Mouse (Mus musculus) forebrain, embryonic 14.5 days (tissue): Measurements from ENCODE around the gene Akap7. TPM values are rescaled to one million over a fixed set of nuclear protein-coding genes. Genes with fewer than 3 reads are reported as not detected.

ENCODE experiments used
- ATAC-seq: fragments of 200-750 bp; cut with Nextera tagmentation; 2 replicates; pipeline ENCODE4 v1.8.0; 2017; ENCODE audit warnings: mild to moderate bottlenecking, moderate library complexity
- DNase-seq: peaks from one replicate; pipeline ENCODE4 v3.0.0-alpha.2; 2015; ENCODE audit warnings: low spot score
- H3K27ac ChIP-seq: fragments of 300-500 bp; sonication (generic); 2 replicates; pipeline ENCODE4 v1.5.1; 2014; ENCODE audit warnings: low read depth, mild to moderate bottlenecking, control low read depth, low read length, moderate library complexity
- H3K27me3 ChIP-seq: fragments of 300-500 bp; sonication (generic); replicated peaks from 2 replicates; pipeline ENCODE4 v1.6.1; 2014; ENCODE audit warnings: low read length, control low read depth, mixed read lengths; ENCODE audit not compliant: control insufficient read depth, insufficient read depth
- H3K36me3 ChIP-seq: fragments of 300-500 bp; sonication (generic); 2 replicates; pipeline ENCODE4 v1.6.1; 2014; ENCODE audit warnings: low read length, control low read depth; ENCODE audit not compliant: control insufficient read depth, insufficient read depth
- H3K4me1 ChIP-seq: fragments of 300-500 bp; sonication (generic); 2 replicates; pipeline ENCODE4 v1.6.1; 2014; ENCODE audit warnings: antibody characterized with exemption, low read length, control low read depth; ENCODE audit not compliant: control insufficient read depth, insufficient read depth
- H3K4me2 ChIP-seq: fragments of 300-500 bp; sonication (generic); 2 replicates; pipeline ENCODE4 v1.6.1; 2014; ENCODE audit warnings: mild to moderate bottlenecking, control low read depth, low read length
- H3K4me3 ChIP-seq: fragments of 300-500 bp; sonication (generic); 2 replicates; pipeline ENCODE4 v1.5.1; 2014; ENCODE audit warnings: low read depth, low read length, control low read depth
- H3K9ac ChIP-seq: fragments of 300-500 bp; sonication (generic); 2 replicates; pipeline ENCODE4 v1.6.1; 2014; ENCODE audit warnings: mild to moderate bottlenecking, low read length, control low read depth, moderate library complexity
- H3K9me3 ChIP-seq: fragments of 300-500 bp; sonication (generic); replicated peaks from 2 replicates; pipeline ENCODE4 v1.6.1; 2016; ENCODE audit warnings: low read length, control low read depth, mixed read lengths; ENCODE audit not compliant: control insufficient read depth
- WGBS: fragments of 180-500 bp; shearing (Covaris S2); extraction: QIAGEN DNeasy Blood & Tissue Kit; methylation state at CpG from one replicate; pipeline ENCODE4 v1.1.7; 2014; 5-methylcytosine and 5-hydroxymethylcytosine counted together
- polyA plus RNA-seq: library from polyadenylated mRNA; unstranded; fragments of >200 nt; fragmentation: Nextera tagmentation; extraction: Ambion mirVana; gene quantifications from 2 replicates; pipeline ENCODE4 v1.2.1, GENCODE M21; 2014

Gene Akap7
- polyA plus RNA-seq, 1 experiment from 2014 or later, result 20.3 TPM

DNA sequence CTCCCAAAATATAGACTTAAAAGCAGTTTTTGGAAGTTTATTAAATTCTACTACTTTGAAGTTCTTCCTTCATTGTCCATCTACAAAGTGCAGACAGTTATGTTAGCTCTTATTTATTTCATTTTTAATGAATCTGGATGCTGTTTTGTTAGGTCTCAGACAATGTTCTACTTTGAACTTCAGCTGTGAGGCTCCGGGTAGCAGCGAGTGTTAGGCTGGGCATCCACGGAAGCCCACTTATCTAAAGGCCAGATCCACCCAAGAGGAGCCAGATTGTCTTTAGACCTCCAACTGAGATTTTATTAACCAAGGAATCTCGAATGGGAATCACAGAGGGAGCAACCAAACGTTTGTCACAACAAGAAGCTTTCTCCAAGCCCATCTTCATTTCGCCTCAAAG lies 2.5 kb downstream of the Akap7 start:
- Histone ChIP-seq H3K27ac (no peak overlapping the region), H3K27me3 (no peaks in the 10 kb centered on the region), H3K36me3 (no peaks in the 10 kb centered on the region), H3K9ac (no peak overlapping the region), H3K4me3 (no peak overlapping the region), H3K4me2 (no peak overlapping the region), H3K9me3 (no peaks in the 10 kb centered on the region), H3K4me1 (no peaks in the 10 kb centered on the region)
- no peak for DNase-seq
- 63% methylated on average over 6 of the region's 6 CpGs for WGBS
- no peak for ATAC-seq

DNA sequence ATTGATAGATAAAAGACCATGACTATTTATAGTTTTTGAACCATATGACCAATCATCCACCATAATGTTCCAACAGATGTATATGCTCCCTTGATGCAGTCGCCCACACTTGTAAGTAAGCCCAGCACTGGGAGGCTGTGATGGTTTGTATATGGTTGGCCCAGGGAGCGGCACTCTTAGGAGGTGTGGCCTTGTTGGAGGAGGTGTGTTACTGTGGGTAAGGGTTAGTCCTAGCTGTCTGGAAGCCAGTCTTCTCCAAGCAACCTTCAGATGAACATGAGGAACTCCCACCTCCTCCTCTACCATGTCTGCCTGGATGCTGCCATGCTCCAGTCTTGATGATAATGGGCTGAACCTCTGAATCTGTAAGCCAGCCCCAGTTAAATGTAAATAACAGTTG lies 3.1 kb downstream of the Akap7 start:
- Histone ChIP-seq H3K9me3 (no peaks in the 10 kb centered on the region), H3K27ac (no peak overlapping the region), H3K4me2 (no peak overlapping the region), H3K4me1 (no peaks in the 10 kb centered on the region), H3K36me3 (no peaks in the 10 kb centered on the region), H3K4me3 (no peak overlapping the region), H3K27me3 (no peaks in the 10 kb centered on the region), H3K9ac (no peak overlapping the region)
- ATAC-seq (no peak), DNase-seq (no peak)
- WGBS, result 96% methylated on average over 2 of the region's 2 CpGs

DNA sequence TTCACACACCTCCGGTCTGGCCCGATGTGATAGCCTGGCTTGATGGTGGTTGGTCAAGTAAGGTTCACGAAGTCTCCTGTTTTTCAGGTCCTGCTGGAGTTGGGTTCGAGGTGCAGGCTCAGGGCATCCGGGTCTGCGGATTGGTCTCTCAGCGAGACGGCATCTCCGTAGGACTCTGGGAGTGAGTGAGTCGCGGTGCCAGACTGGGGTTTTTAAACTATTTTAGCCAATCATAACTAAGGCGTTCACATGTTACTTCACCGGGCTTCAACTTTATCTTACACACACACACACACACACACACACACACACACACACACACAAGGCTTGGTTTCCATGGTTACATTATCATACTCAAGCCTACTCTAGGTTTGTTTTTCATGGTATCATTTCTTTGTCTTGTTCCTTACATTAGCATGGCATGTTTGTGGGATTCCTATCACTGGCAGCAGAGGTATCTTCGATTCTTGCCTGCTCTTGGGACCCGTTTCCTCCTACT lies 8.6 kb downstream of the Akap7 start:
- no peak overlapping the region for H3K4me2 ChIP-seq
- no peak overlapping the region for H3K9ac ChIP-seq
- DNase-seq (no peak), ATAC-seq (no peak)
- no peaks in the 10 kb centered on the region for H3K9me3 ChIP-seq
- H3K27me3 ChIP-seq, result no peaks in the 10 kb centered on the region; the same call in 1 of the 2 replicates
- H3K36me3 ChIP-seq, result no peaks in the 10 kb centered on the region
- H3K27ac ChIP-seq, result no peak overlapping the region
- H3K4me1 ChIP-seq, result peaks cover 9% of the 10 kb centered on the region; the same call in 1 of the 2 replicates
- H3K4me3 ChIP-seq, result no peak overlapping the region
- 96% methylated on average over 15 of the region's 15 CpGs for WGBS

DNA sequence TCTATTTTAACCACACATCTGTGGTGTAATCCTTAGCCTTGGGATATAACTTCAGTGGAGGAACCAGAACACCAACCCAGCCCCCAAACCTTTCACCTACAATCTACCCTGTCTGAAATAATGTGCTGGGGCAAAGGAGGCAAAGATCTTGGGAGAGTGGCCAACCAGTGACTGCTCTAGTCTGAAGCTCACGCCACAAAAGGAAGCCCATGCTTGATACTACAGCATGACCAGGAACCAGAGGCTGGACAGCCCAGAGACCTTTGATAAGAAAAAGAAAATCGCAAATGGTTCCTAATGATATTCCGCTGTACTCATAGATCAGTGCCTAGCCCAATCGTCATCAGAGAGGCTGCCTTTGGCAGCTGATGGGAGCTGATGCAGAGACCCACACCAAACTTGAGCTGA lies 9.4 kb downstream of the Akap7 start:
- no peak overlapping the region for H3K4me3 ChIP-seq
- WGBS, result 91% methylated on average over 4 of the region's 4 CpGs
- H3K4me2 ChIP-seq, result no peak overlapping the region
- no peaks in the 10 kb centered on the region for H3K36me3 ChIP-seq
- DNase-seq (no peak), ATAC-seq (no peak)
- no peaks in the 10 kb centered on the region for H3K9me3 ChIP-seq
- H3K27me3 ChIP-seq, result no peaks in the 10 kb centered on the region; the same call in 1 of the 2 replicates
- no peak overlapping the region for H3K27ac ChIP-seq
- peaks cover 9% of the 10 kb centered on the region; the same call in 1 of the 2 replicates for H3K4me1 ChIP-seq
- no peak overlapping the region for H3K9ac ChIP-seq

DNA sequence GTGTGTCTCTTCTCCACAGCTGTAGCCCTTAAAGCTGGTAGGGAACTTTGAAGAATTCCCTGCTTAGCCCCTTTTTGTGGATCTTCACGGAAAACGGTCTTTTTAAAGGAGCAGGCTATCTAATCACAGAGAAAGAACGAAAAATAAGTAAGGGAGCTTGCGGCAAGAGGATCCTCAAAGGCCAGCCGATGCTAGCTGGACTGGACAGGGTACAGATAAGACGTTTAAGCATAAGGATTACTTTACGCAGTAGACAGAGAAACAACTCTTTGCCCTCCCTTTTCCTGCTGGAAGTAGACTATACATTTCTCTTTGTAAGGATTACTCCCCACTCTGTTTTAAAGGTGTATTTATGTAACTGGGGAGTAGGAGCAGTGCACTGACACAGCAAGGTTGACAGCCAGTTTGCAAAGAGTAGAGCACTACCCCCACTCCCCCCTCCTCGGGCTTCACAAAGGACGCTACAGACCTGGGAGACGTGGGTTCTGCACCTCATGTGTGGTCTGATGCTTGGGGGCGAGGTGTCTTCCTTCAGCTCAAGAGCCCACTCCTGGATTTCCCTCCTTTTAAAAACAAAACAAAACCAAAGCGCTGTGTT lies 9.9 kb downstream of the Akap7 start:
- 45% methylated on average over 12 of the region's 12 CpGs for WGBS
- no peak overlapping the region for H3K27ac ChIP-seq

DNA sequence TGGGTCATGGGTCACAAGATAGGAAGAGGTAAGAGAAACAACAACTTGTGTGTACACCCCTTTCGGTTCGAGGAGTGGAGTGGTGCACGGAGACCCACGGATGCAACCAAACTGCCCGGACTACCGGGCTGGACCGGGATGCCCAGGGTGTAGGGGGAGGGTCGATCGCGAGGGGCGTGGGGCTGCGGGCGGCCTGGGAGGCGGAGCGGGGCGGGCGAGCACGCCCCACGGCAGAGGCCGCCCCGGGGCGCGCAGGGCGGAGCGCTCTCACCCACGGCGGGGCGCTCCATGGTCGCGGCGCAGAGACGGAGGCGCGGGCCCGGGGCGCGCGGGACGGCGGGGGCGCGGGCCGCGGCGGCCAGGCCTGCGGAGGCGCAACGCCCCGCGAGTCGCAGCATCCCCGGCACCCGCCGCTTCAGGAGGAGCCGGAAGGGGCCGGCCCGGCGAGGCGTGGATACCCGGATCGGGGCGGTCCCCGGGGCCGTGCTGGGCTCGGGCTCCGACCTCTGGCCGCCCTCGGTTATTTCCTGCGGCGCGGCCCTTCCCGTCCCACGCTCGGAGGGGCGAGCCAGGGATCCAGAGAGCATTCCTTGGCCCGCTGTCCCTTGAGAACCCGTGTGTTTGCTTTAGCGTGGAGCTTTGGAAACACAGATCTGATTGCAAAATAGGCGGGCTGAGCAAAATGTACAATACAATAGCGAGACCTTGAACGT lies 10.9 kb downstream of the Akap7 start:
- DNase-seq (peak; percentile 75), ATAC-seq (peak; percentile 94)
- Histone ChIP-seq H3K9me3 (no peaks in the 10 kb centered on the region), H3K27ac (peak overlapping the region; percentile 84), H3K4me3 (peak overlapping the region; percentile 60), H3K4me1 (peaks cover 9% of the 10 kb centered on the region; the same call in 1 of the 2 replicates), H3K4me2 (peak overlapping the region; percentile 67), H3K27me3 (no peaks in the 10 kb centered on the region; the same call in 1 of the 2 replicates), H3K36me3 (no peaks in the 10 kb centered on the region), H3K9ac (peak overlapping the region; percentile 84)
- WGBS, result under 1% methylated on average over 68 of the region's 81 CpGs

More for the DNA sequence above, 9.9 kb downstream of the Akap7 start:
- Histone ChIP-seq H3K9ac (peak overlapping the region; percentile 84; the same call in 1 of the 2 replicates), H3K4me2 (peak overlapping the region; percentile 67), H3K36me3 (no peaks in the 10 kb centered on the region), H3K4me3 (peak overlapping the region; percentile 60), H3K9me3 (no peaks in the 10 kb centered on the region), H3K27me3 (no peaks in the 10 kb centered on the region; the same call in 1 of the 2 replicates), H3K4me1 (peaks cover 9% of the 10 kb centered on the region; the same call in 1 of the 2 replicates)
- ATAC-seq (no peak), DNase-seq (no peak)

DNA sequence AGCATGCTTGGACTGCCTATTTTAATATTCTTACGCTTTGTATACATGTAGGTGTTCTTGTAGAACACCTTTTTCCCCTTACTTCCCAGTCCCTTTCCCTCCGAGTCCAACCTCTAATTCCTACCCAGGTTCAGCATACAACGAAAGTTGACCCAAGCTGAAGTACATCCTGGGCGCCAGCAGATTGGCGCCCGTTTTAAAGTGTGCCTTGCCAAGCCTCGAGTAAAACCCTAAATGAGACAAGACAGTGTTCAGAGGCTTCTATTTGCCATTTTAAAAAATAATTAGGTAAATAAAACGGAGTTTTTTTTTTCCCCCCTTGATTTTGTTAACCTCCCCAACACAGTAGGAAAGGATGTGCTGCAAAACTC lies 11.4 kb downstream of the Akap7 start:
- 42% methylated on average over 8 of the region's 8 CpGs for WGBS
- DNase-seq, result peak; percentile 31
- peak overlapping the region; percentile 84 for H3K27ac ChIP-seq
- ATAC-seq, result peak; percentile 1; the same call in 1 of the 2 replicates
- peak overlapping the region; percentile 60 for H3K4me3 ChIP-seq
- no peaks in the 10 kb centered on the region; the same call in 1 of the 2 replicates for H3K27me3 ChIP-seq
- peak overlapping the region; percentile 84 for H3K9ac ChIP-seq
- H3K4me1 ChIP-seq, result peaks cover 9% of the 10 kb centered on the region; the same call in 1 of the 2 replicates
- no peaks in the 10 kb centered on the region for H3K36me3 ChIP-seq
- peak overlapping the region; percentile 67 for H3K4me2 ChIP-seq
- no peaks in the 10 kb centered on the region for H3K9me3 ChIP-seq

DNA sequence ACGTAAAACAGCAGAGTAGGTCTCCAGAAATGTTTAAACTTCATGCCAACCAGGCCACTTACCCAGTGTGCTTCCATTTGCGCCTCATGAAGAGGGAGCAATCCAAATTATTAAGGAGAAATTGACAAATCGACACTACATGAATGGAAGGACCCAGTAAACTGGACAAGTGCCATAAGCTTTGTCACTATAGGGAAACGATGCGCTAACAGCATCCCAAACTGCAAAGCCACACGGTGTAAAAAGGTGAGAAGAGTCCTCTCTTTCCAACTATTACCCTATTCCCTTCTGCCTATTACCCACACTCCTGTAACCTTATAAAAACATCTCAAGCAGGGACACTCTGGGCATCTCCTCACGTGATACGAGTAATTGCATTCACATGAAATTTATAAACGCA lies 11.8 kb downstream of the Akap7 start:
- Histone ChIP-seq H3K27ac (no peak overlapping the region), H3K4me1 (peaks cover 9% of the 10 kb centered on the region; the same call in 1 of the 2 replicates), H3K36me3 (no peaks in the 10 kb centered on the region), H3K4me2 (0 out of 2 replicates have a peak overlapping the region, but pooled peaks have one; percentile 67), H3K9ac (no peak overlapping the region), H3K4me3 (no peak overlapping the region), H3K9me3 (no peaks in the 10 kb centered on the region), H3K27me3 (no peaks in the 10 kb centered on the region; the same call in 1 of the 2 replicates)
- WGBS, result 73% methylated on average over 9 of the region's 9 CpGs
- ATAC-seq, result no peak
- DNase-seq, result peak; percentile 16
